Mouse (Mus musculus): ENCODE measurements at regions not wholly inside any gene's neighbourhood (a gene's known extent, or its start where the extent isn't known, plus 50 kb on each side); places are given as distances from the start of the nearest gene placed in this dataset.

DNA sequence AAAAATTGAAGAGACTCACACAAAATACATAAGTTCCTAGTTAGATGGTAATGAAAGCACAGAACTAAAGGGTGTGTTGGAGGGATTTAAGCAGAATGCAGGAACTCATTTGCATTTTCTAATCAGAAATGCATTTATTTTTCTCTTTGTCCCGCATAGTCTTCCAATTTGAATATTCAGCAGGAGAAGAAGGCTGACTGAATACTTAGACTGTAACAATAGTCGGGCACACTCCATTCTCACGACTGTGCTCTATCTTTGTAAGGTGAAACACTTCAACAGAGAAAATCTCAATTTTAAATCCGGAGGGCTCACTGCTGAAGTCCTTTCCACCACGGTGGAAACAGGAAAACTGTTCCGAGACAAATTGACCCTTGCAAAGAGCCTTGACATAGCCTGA is 230.2 kb downstream of the Btg1 start:
- TF ChIP-seq POLR2A (IDR thresholded peaks at IDR 0.05; ENCODE audit: control insufficient read depth, low read depth, low read length) (no peak), CTCF (IDR thresholded peaks at IDR 0.05; ENCODE audit: control insufficient read depth, insufficient read depth, insufficient replicate concordance, low read depth, low read length) (no peak)
